Mouse (Mus musculus): ENCODE measurements around the gene Gm20458.

The Gm20458 gene

DNA sequence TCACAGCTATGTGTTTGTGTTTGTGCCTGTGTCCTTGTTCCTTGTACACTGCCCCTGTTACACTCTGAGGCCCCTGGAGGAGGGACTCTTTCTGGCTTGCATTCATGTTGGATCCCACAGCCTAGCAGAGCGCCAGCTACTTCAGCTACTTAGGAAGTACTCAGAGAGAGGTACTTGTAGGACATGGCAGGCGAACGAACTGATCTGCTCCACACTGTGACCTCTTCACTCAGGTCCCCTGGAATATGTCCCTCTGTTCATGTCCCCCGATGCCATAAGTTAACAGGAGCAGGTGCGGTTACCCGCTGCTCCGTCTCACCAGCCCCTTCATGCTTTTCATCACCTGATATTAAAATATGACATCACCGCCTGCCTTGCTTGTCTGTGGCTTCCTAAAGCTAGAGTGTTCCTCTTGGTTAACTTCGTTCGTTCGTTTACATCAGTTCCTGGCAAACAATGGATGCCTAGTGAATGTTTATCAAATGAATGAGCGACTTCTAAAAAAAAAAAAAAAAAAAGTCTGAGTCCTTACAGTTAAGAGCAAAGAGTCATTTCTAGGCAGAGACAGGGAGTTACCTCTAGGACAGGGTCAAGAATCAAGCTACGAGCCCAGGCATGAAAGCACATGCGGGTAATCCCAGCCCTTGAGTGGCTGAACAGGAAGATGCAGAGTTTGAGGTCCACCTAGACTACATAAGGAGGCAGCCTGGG lies 7.6 kb upstream of the Gm20458 start:
- DNase-seq (ENCODE audit: low spot score in 2 of 2): no peak

DNA sequence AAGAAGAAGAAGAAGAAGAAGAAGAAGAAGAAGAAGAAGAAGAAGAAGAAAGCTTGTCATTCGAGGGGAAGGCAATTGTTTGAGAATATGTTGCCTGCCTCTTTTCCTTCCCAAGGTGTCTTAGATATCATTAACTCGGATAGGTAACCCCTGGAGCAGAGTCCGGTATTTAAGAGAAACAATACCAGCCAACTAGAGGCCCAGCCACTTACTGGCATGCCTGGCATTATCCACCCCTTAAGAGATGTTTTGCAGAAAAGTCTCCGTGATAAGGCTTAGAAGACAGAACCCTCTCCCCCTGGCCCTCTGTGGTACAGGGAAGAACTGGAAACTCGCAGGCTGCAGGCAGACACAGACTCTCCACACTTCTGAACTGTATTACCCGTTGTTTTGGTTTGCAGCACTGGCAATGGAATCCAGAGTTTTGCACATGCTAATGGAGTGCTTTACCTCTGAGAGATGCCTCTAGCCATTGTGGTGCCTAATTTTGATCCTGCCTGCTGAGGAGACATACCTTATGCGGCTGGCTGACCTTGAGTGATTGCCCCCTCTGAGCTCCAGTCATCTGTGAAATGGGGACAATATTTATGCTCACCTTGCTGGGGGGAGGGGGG lies 6.8 kb upstream of the Gm20458 start:
- DNase-seq (ENCODE audit: low spot score in 2 of 2): no peak

DNA sequence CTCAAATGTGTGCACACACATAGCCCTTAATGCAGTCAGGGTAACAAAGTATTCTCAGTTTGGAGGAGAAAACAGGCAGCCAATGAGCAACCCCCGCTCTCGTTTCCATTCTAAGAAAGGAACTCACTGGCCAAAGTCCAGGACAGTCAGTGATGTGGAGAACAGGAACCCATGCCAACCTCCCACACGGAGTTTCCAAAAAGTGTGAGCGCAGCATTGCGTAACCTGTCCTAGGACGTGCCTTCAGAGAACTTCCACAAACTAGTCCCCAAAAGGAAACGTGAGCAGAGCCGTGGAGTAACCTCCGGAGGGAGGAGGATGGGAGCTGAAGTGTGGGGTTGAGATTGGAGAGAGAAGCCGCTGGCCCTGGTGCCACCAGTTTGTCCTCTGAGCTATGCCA lies 5.9 kb upstream of the Gm20458 start:
- peak; percentile 45 to 57 for DNase-seq (ENCODE audit: low spot score in 2 of 2)

DNA sequence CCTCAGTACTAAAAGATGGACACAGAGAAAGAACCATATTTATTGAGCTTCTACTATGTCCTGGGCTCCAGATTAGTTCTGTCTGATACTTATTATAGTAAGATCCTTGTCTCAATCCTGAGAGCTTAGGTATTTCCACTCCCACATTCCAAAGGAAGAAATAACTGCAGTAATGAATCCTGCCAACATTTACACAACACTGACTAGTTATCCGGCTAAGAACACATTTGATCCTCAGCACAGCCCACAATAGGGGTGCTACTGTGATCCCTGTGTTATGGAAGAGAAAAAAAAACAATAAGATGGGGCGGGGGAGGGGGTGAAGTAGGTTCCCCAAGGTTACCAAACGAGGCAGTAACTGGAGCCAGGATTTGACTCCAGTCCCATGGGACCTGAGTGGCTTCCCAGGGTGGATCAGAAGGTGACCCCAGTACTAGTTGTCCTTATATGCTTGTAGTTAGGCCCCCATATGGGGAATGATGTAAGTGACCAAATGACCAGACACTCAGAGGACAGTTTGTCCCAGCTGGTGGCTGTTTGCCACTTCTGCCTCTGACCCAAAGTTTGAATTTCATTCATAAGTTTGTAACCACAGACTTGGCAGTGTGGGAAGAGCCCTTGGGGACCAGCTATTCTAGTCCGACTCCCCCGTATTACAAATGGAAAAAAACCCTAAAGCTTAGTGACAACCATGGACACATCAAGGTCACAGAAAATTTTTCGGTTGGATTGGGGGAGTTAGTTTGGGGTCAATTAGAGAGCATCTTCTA lies 5.2 kb upstream of the Gm20458 start:
- DNase-seq (ENCODE audit: low spot score in 2 of 2): no peak

DNA sequence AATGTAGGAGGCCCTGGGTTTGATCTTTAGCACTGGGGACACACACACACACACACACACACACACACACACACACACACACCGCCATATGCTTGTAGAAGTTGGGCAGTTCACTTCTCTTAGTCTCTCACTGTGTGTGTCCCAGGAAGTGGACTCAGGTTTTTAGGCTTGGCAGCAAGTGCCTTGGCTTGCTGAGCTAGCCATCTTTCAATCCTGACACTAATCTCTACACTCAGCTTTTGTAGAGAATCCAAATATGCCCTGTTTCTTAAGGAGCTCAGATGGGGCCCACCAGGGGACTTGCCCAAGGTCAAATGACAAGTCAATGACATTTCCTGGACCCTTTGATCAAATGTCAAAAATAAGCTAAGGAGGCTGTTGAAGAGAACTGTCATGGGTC lies 4.4 kb upstream of the Gm20458 start:
- no peak for DNase-seq (ENCODE audit: low spot score in 2 of 2)

DNA sequence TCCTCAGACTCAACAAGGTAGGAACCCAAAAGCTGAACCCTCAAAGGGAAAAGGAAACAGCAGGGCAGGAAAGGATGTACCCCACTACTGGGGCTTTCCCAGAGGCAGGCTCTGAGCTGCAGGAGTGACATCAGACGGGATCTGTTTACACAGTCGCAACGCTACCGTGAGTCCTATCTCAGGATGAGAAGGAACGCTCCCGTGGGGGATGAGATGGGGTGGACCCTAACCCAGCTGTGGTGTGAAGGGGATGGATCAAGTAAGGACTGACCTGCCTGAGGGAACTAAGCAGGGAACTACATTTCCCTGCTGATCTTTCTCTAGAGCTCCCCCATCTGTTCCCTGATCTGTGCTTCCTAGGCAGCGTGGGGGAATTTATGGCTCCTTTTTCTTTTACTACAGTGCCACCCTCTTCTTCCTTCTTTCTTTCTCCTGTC lies 3.9 kb upstream of the Gm20458 start, which contains the start of gene Sys1:
TSS of gene Sys1 (plus strand) at position 101 of the 437 bp plus-strand sequence.
- DNase-seq (ENCODE audit: low spot score in 2 of 2): peak in 1 of 2 experiments; percentile 37

DNA sequence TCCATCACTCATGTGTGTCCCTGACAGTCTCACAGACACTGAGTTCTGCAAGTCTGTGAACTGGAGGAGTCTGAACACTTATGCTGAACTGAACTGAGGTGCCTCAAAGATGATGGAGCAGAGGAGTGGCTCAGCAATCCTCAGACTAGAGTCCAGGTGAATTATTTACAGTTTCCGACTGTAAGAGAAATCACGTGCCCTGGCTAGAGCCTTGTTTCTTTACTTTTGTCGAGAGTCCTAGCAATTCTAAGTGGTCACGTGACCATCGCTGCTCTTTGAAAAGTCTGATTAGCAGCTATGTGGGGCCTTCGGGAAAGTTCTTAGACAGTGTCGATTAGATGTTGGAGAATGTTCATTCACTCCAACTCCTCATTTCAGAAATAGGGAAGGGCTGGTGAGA lies 2.8 kb upstream of the Gm20458 start:
- no peak for DNase-seq (ENCODE audit: low spot score in 2 of 2)

DNA sequence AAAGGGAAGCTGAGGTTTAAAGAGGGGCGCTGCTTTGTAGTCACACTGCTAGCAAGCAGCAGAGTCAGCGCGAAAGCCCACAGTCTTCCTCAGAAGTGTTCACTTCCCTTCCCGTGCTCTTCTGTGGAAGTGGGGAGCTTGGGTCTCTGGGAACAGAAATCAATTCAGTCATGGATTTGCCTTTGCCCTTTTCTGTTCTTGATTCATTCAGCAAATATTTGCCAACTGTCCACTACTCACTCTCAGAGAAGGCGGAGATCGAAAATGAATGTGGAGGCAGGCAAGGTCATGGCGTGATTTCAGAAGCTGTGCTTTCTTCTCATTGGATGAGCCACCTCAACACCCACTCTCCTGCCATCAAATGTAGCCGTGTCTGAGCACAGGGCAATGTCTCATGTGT lies 2.2 kb upstream of the Gm20458 start:
- DNase-seq (ENCODE audit: low spot score in 2 of 2): no peak

DNA sequence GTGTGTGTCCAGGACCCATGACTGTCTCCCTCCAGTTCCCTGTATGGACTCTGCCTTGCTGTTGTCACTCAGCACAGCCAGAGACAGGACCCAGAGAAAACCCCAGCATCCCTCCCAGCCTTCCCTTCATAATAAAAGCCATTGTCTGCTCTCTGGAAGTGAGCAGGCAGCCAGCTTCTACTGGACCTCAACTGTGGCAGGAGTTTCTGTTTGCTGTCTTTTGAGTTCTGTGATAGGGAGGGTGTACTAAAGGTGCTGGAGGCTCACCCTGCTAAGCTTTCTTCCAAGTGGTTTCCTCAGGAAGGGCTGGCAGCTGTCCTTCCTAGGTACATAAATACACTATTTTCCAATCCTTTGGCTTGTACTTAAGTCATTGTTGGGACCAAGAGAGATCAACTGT lies 4.4 kb downstream of the Gm20458 start:
- no peak for DNase-seq (ENCODE audit: low spot score in 2 of 2)

DNA sequence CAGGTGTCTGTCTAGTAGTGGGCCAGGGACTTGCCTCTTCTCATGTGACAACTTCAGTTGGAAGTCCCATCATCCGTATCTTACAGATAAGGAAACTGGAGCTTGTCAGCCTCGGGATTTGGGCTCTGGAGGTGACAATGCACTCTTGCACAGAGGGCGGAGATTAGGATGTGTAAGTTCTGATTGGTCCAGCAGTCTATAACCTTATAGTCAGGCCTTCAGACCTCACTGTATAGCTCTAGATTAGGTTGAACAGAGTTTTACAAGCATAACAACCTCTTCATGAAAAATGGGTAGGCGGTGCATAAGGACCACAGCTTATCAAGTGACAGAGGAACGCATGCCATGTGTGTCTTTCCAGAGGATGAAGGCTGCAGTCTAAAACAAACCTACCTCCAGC lies 6.0 kb downstream of the Gm20458 start:
- no peak for DNase-seq (ENCODE audit: low spot score in 2 of 2)

DNA sequence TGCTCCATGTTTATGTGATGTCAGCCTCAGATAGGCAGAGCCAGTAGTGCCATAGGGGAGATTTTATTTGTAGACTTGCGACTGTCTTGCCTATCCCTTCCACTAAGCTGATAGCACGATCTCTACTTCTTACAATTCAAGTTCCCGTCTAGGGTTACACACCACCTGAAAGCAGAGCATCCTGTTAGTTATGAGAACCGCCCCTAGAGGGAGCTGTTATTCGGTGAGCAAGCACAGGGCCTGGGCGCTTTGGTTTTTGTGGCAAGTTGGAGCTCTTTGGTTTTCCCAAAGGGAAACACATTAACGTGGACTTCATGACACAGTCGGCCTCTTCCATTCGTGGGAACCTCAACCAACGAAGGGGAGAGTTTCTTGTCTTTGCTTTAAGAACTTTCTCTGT lies 9.5 kb downstream of the Gm20458 start:
- no peak for DNase-seq (ENCODE audit: low spot score in 2 of 2)

DNA sequence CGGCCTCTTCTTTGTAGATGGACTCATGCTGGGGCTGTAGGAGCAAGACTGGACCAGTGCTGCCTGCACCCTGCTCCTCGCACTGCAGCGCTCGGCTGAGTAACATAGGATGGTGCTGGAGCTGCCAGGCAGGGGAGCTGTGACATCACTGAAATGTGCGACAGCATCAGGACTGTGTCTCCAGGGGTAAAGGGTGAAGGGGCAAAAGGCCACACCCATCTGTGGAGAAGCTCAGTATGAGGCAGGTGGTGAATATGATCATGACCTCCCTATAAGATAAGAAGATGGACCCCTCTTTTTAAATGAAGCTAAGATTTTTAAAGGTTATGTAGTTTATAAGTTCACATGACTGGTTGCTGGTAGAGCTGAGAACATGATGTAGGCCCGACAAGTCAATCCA lies 12.9 kb downstream of the Gm20458 start, which contains the start of gene Trp53tg5:
TSS of gene Trp53tg5 (minus strand) at position 101 of the 400 bp plus-strand sequence.
- no peak for DNase-seq (ENCODE audit: low spot score in 2 of 2)

DNA sequence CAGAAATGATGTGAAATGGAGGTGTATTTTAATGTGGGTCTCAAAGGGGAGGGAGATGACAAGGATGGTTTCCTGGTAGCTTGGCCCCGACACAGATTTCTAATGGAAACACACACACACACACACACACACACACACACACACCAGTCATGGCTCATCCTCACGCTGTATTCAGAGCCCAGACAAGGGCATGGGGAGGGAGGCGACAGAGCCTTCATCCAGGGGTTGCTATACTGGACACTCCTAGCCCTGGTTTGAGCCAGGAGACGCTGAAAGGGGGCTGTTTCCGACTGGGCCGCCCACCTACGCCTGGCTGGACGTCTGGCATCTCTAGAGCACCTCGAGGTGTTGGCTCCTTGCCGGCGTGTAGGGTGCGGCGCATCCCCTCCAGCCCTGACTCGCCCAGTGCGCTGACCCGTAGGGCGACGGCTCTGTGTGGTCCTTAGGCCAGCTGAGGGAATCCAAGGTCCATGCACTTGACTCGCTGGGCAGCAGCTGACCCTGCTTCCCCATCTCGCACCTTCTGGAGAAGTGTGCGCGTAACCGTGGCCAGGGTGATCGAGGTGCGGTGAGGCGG lies 25.0 kb downstream of the Gm20458 start, which contains the start of gene Dbndd2:
TSS of gene Dbndd2 (plus strand) at position 426 of the 577 bp plus-strand sequence.
- peak in 1 of 2 experiments; percentile 57 for DNase-seq (ENCODE audit: low spot score in 2 of 2)

DNA sequence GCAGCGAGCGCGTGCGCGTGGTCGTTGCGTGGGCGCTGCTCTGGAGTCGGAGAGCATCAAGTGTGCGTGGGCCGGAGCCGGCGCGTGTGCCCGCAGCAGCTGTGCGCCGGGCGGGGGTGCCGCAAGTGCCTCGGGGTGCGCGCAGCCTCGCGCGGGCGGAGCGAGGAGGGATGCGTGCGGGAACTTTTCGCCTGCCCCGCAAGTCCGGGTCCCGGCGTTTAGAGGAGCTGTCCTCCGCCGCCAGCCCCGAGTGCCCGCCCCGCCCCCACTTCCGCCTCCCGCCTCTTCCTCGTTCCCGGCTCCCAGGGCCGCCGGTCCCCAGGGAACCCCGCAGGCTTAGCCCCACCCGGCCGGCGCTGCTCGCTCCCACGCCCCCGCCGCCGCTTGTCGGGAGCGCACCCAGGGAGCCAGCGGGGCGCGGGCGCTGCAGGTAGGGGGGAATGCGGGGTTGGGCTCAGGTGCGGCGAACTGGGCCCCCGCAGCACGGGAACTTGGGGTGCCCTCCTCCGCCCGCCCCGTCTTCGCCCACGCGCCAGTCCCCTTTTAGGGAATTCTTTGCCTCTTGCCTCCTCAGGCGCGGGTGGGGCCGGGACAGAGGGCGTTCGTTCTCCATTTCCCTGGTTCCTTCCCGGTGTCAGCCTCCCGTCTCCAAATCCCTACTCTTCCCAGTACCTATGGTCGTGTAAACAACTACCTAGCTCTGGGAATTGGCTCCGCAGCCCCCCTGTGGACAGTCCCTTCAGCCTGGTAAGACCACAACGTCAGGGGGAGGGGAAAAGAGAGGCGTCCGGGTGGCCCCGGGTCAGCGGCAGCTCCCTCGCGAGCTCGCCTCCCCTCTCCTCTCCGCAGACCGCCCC lies 25.7 kb downstream of the Gm20458 start:
- DNase-seq (ENCODE audit: low spot score in 2 of 2): peak; percentile 74 to 77

DNA sequence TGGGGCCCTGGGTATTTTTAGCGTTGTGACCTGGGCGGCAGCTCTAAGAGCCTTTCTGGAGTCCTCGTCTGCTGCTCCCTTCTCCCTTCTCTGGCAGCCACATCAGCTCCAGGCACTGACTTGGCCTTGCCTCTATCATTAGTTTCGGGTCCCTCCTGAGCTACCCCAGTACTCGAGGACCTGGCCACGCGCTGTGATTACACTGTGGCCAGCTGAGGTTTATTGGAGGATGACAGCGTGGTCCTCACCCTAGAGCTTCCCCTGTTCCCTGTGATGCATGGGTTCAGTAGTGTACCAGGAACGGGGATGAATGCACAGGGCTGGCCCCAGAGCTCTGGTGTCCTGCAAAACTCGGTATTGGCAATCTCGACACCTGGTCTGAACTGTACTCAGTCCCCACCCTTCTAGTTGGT lies 26.4 kb downstream of the Gm20458 start:
- no peak for DNase-seq (ENCODE audit: low spot score in 2 of 2)

DNA sequence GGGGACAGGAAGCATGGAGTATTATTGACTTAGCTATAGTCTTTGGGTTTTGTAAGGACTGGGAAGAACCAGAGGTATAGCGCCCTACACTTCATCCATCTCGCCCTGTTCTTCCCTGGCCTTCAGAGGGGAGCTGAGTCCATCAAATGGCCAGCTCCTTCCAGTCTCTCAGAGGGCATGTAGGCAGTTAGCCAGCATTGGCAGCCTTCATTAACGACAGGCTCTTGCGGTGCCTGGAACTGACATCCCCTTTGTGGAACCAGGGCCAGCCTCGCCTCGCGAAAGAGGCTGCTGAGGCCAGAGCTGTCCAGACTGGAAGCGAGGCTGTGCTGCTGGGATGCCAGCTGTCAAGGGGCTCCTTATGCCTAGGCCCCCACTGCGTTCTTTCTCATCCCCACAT lies 27.0 kb downstream of the Gm20458 start:
- peak in 1 of 2 experiments; percentile 49 for DNase-seq (ENCODE audit: low spot score in 2 of 2)

DNA sequence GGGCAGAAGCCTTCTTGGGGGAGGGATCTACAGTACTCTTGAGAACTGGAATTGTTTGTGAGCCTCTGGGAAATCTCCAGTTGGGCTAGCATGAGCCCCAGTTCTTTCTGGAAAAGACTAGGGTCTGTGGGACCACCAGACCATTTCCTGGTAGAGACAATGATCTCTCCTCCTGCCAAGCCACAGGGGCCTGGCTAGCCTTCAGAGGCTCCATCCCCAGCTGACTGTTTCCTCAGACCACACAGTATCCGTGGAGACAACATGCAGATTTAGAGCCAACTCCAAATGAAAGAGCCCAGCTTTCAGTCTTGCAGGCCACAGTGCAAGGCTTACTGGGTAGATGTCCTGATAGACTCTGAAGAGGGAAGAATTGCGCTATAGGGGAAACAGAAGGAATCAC lies 33.4 kb downstream of the Gm20458 start:
- no peak for DNase-seq (ENCODE audit: low spot score in 2 of 2)

DNA sequence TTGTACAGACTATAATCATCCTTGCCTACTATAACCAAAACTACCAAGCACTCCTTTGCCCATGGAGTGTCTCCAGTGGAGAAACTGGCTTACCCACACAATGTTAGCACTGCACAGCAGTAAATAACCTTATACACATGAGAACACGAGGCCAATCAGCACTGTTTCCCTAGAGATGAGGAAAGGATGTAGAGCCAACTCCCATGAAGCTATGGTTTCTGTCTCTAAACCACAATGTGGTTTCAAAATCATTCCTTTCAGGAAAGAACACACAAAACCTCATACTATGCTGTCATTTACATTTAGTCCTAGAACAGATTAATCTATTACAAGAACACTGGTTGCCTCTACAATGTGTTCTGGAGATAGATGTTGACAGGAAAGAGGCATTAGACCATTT lies 35.6 kb downstream of the Gm20458 start:
- no peak for DNase-seq (ENCODE audit: low spot score in 2 of 2)

DNA sequence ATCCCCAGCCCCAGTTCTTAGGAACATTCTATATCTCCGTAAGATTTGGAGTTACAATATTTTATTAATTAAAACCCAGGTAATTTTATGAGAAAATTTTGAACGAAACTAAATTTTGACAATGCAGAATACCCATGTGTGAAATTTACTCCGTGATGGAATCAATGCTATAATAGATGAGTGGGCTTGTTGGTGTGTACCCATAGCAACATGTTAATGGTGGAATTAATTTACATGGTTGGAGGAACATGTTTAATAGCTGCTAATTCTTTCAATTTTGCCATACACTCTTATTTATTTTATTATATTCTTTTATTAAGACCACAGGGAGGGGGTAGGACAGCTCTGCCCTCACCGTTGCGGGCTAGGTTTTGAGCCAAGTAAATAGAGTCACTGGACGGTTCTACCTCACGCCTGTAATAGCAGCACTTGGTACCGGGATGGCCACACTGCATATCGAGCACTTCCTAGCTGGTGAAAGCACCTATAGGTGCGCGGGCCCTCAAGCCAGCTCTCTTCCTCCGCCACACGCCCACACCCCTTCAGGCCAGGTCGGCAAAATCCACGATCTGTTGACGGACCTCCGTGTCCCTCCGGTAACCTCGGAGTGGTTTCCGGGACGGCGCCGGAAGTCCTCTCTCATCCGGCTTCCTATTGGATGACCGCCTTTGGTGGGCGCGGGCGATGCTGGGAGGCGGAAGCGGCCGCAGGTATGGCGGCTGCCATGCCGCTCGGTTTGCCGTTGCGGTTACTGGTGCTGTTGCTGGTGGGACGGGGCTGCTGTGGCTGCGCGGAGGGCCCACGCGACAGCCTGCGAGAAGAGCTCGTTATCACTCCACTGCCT lies 36.3 kb downstream of the Gm20458 start, which contains the start of gene Pigt:
TSS of gene Pigt (plus strand) at position 674 of the 844 bp plus-strand sequence.
- peak; percentile 74 to 84 for DNase-seq (ENCODE audit: low spot score in 2 of 2)

DNA sequence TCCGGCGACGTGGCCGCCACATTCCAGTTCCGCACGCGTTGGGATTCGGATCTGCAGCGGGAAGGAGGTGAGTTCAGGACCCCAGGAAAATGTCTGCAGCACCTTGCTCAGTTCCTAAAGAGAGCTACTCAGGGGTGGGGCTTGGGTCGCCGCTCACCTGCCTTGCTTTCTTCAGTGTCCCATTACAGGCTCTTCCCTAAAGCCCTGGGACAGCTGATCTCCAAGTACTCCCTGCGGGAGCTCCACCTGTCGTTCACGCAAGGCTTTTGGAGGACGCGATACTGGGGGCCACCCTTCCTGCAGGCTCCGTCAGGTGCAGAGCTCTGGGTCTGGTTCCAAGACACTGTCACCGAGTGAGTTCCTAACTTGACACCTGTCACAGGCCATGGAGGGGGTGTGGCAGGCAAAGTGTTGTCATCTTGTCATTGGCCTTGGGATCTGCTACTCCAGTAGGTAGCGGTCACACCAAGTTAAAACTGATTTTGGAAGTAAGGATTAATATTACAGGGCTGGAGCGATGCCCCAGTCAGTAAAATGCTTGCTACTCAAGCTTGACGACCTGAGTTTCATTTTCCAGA lies 37.0 kb downstream of the Gm20458 start:
- DNase-seq (ENCODE audit: low spot score in 2 of 2): no peak
